Mouse (Mus musculus) thymus, adult 2 months (tissue): ENCODE data around the gene P2rx7. TPM values are rescaled to one million over a fixed set of nuclear protein-coding genes. Genes with fewer than 3 reads are reported as not detected.
A peak's percentile ranks its signal among the peaks of the same experiment; 100 is the strongest.

Experiments
- DNase-seq: peaks from one replicate; pipeline ENCODE4 v3.0.0; 2021
- H3K27ac ChIP-seq: fragments of 200-500 bp; 2 replicates; pipeline ENCODE4 v1.5.1; 2012; ENCODE audit warnings: low read length, control low read depth; ENCODE audit not compliant: control insufficient read depth, insufficient read depth
- H3K27me3 ChIP-seq: fragments of 200-500 bp; 2 replicates; pipeline ENCODE4 v1.6.1; 2012; ENCODE audit warnings: mild to moderate bottlenecking, low read length, moderate library complexity, mixed read lengths; ENCODE audit not compliant: control insufficient read depth, insufficient read depth
- H3K36me3 ChIP-seq: fragments of 200-500 bp; 2 replicates; pipeline ENCODE4 v1.6.1; 2012; ENCODE audit warnings: mild to moderate bottlenecking, low read length, moderate library complexity; ENCODE audit not compliant: control insufficient read depth, insufficient read depth
- H3K4me1 ChIP-seq: fragments of 200-500 bp; replicated peaks from 2 replicates; pipeline ENCODE4 v1.6.1; 2012; ENCODE audit warnings: low read length; ENCODE audit not compliant: control insufficient read depth, insufficient read depth
- H3K4me3 ChIP-seq: fragments of 200-500 bp; 2 replicates; pipeline ENCODE4 v1.5.1; 2012; ENCODE audit warnings: mild to moderate bottlenecking, low read length, control low read depth, moderate library complexity; ENCODE audit not compliant: control insufficient read depth, insufficient read depth
- CTCF ChIP-seq: fragments of 200-500 bp; IDR thresholded peaks from 2 replicates; pipeline ENCODE4 v1.5.1; 2012; ENCODE audit warnings: mild to moderate bottlenecking, control low read depth, low read length, moderate library complexity, borderline replicate concordance; ENCODE audit not compliant: control insufficient read depth, poor library complexity, insufficient read depth; ENCODE audit errors: extremely low read depth
- POLR2A ChIP-seq: fragments of 200-500 bp; IDR thresholded peaks from 2 replicates; pipeline ENCODE4 v1.6.1; 2012; ENCODE audit warnings: mild to moderate bottlenecking, low read length, control low read depth, moderate library complexity; ENCODE audit not compliant: control insufficient read depth, poor library complexity, insufficient read depth; ENCODE audit errors: extremely low read depth
- WGBS: fragments of 180-500 bp; shearing (Covaris S2); methylation state at CpG from one replicate; pipeline ENCODE4 v1.1.7; 2018; 5-methylcytosine and 5-hydroxymethylcytosine counted together
- polyA plus RNA-seq: library from polyadenylated mRNA; depleted of rRNA; stranded (reverse); fragments of >200 nt; gene quantifications from 2 replicates; pipeline ENCODE4 v1.2.3, GENCODE M21; 2012

The P2rx7 gene
- polyA plus RNA-seq, 1 experiment, result 18.5 TPM

DNA sequence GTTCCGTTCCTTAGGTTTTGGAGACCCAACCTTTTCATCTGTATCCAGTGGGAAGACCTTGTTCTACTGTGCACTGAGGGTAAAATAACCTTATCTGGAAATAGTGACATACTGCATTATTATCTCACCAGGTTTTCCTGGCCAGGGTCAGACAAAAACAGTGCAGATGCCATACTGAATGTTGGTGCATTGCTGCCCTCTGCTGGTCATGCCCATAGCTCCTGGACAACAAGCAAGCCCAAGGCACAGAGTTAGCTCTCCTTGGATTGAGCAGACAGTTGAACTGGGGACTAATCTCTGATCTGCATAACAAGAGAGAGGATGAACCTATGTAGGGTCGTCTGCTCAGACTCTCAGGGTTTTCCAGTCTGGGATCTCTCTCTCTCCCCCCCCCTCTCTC lies 16.5 kb upstream of the P2rx7 start:
- Histone ChIP-seq H3K4me3 (no peak overlapping the region), H3K27ac (no peak overlapping the region), H3K36me3 (no peaks in the 10 kb centered on the region), H3K27me3 (no peaks in the 10 kb centered on the region), H3K4me1 (no peaks in the 10 kb centered on the region)
- DNase-seq, result peak; percentile 83
- 50% methylated on average over 2 of the region's 2 CpGs for WGBS
- TF ChIP-seq POLR2A (no peak), CTCF (peak; percentile 69; the same call in 1 of the 2 replicates)

DNA sequence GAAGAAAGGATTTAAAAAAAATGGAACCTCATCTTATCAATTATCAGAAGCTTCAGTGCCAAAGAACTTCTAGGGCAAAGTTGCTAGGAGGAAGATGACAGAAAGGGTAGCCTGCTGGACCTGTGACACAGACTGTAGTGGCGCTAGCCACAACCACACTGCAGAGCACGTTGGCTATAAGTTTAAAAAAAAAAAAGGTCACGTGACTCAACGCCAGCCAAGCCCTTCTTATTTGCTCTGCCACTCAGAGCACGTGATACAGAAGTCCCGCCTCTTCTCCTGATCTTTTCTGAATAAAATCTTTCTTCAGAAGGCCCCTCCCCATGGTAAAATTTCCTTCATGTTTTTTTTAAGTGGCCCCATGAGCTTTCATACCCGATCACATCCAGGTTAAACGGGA lies 8.5 kb upstream of the P2rx7 start:
- no peaks in the 10 kb centered on the region for H3K27me3 ChIP-seq
- no peaks in the 10 kb centered on the region for H3K36me3 ChIP-seq
- TF ChIP-seq CTCF (no peak), POLR2A (no peak)
- 67% methylated on average over 8 of the region's 8 CpGs for WGBS
- DNase-seq, result no peak
- no peak overlapping the region for H3K27ac ChIP-seq
- H3K4me3 ChIP-seq, result no peak overlapping the region
- H3K4me1 ChIP-seq, result peaks cover 17% of the 10 kb centered on the region

DNA sequence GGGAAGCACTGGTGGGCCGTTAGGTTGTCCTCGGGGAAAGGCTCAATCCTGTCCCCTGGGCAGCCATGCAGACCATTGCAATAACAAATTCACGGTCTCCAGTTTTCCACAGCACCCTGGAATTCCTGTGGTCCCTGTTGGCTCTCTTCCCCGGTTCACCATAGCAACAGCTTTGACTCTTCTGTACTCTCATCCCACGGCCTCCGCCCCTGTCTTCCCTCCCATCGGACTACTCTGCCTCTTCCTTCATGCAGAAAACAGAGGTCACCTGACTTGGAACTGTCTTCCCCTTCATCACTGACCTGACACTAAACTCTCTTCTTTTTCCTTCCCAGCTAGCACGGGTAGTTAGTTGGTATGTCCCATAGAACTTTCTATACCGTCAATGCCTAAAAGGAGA lies 7.4 kb upstream of the P2rx7 start:
- Histone ChIP-seq H3K36me3 (no peaks in the 10 kb centered on the region), H3K27me3 (no peaks in the 10 kb centered on the region), H3K4me1 (peaks cover 17% of the 10 kb centered on the region), H3K4me3 (no peak overlapping the region), H3K27ac (no peak overlapping the region)
- 85% methylated on average over 9 of the region's 9 CpGs for WGBS
- no peak for DNase-seq
- no peak for TF ChIP-seq POLR2A
- no peak for TF ChIP-seq CTCF

DNA sequence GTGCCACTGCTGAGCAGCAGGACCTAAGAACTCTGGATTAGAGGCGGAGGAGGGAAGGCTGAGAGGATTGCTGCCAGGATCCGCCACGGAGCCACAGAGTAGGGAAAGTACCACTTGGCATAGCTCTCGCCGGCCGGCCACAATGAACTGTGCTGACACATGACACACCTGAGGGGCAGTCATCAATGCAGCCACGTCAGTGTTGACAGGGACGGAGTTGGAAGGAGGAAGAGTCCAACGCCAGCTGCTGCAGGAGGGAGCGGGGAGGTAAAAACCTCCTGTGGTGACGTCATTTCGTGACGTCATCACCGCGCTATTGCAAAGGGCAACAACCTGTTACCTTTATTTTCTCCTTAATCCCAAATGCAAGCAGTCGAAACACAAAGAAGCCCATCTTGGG lies 6.8 kb upstream of the P2rx7 start:
- Histone ChIP-seq H3K27ac (no peak overlapping the region), H3K4me1 (peaks cover 17% of the 10 kb centered on the region), H3K27me3 (no peaks in the 10 kb centered on the region), H3K36me3 (no peaks in the 10 kb centered on the region), H3K4me3 (no peak overlapping the region)
- TF ChIP-seq CTCF (no peak), POLR2A (no peak)
- 77% methylated on average over 16 of the region's 16 CpGs for WGBS
- no peak for DNase-seq

DNA sequence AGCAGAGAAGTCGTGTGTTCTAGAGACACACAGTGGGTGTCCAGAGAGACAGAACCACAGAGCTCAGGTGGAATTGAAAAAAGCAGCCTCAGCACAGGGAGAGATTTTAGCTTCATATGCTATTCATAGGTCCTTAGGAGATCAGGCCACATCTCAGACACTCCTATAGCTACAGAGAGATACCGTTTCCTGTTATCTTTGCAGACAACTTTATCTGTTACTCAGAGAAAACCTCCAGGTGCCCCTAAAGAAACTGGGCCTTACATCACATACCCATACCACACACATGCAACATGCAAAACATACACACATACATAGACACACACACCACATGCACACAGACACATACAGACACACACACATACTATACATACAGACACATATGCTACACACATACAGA lies 5.4 kb upstream of the P2rx7 start:
- Histone ChIP-seq H3K36me3 (no peaks in the 10 kb centered on the region), H3K27me3 (no peaks in the 10 kb centered on the region), H3K27ac (no peak overlapping the region), H3K4me3 (no peak overlapping the region), H3K4me1 (peaks cover 17% of the 10 kb centered on the region)
- no peak for DNase-seq
- TF ChIP-seq POLR2A (no peak), CTCF (no peak)
- 14% methylated on average over 2 of the region's 2 CpGs for WGBS

DNA sequence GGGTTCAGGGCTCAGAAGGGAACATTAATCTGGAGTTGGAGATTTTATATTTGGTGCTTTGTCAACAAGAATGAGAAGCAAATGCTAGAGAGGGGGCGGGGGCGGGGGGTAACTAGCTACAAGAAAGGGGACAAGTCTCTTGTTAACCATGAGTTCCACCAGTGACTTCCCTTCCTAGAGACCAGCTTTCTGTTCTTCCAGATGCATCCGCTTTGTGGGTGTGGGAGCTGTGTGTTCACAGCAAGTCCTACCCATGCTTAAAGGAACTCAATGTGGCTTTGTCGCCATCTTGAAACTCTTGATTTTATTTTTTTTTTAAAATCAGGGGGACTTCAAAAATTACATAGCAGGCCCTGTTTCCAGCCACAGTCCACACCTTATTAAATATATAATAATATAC lies 4.2 kb upstream of the P2rx7 start:
- no peak for DNase-seq
- Histone ChIP-seq H3K36me3 (no peaks in the 10 kb centered on the region), H3K27me3 (no peaks in the 10 kb centered on the region), H3K27ac (no peak overlapping the region), H3K4me3 (no peak overlapping the region), H3K4me1 (peaks cover 26% of the 10 kb centered on the region)
- TF ChIP-seq POLR2A, result no peak
- no peak for TF ChIP-seq CTCF
- WGBS, result 19% methylated on average over 4 of the region's 4 CpGs

DNA sequence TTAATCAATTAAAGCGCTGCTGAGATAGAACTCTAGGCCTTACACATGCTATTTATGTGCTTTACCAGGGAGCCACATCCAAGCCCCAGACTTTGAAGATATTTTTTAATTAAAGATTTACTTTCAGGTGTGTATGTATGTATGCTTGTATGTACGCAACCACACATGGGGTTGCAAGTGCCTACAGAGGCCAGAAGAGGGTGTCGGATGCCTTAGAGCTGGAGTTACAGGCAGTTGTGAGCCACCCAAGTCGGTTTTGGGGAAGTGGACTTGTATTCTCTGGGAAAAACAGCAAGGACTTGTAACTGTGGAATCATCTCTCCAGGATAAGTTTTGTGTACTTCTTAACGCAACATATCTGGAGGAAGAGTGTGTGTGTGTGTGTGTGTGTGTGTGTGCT lies 3.7 kb upstream of the P2rx7 start:
- DNase-seq, result no peak
- TF ChIP-seq POLR2A (no peak), CTCF (no peak)
- Histone ChIP-seq H3K27me3 (no peaks in the 10 kb centered on the region), H3K4me1 (peaks cover 27% of the 10 kb centered on the region), H3K4me3 (no peak overlapping the region), H3K27ac (no peak overlapping the region), H3K36me3 (no peaks in the 10 kb centered on the region)
- WGBS, result 77% methylated on average over 5 of the region's 5 CpGs
